Mouse (Mus musculus) cerebellum, adult 11-12 months (tissue): ENCODE measurements around the gene Gpr55.

ENCODE experiments used
- DNase-seq: peaks from one replicate; pipeline ENCODE4 v3.0.0; 2022

The Gpr55 gene

DNA sequence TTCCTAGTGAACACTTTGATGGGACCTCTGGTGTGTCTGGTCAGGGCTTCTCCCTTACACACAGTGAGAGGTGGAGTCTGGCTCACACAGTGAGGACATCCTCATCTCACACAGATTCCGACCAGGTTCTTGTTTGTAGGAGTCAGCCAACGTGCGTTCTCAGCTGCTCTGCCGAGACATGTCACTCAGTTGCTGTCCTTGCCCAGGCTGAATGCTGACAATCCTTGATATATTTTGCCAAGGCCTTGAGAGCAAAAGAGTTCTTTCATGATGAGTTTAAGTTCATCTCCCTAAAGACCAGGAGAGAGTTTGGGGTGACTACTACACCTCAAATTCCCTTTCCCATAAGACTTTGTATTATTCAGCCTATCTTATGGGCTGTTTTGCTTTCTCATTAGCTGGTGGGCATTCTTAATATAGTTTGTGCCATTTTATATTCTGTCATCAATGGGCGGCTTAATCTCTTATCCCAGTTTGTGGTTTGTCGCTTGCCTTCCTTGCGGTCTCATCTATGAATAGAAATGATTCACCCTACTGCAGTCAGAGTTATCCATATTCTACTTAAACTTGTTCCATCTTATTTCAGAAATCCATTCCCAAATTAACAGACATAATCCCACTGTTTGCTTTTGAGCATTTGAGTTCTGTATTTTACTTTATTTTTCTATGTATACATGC lies 47.6 kb downstream of the Gpr55 start:
- no peak for DNase-seq

DNA sequence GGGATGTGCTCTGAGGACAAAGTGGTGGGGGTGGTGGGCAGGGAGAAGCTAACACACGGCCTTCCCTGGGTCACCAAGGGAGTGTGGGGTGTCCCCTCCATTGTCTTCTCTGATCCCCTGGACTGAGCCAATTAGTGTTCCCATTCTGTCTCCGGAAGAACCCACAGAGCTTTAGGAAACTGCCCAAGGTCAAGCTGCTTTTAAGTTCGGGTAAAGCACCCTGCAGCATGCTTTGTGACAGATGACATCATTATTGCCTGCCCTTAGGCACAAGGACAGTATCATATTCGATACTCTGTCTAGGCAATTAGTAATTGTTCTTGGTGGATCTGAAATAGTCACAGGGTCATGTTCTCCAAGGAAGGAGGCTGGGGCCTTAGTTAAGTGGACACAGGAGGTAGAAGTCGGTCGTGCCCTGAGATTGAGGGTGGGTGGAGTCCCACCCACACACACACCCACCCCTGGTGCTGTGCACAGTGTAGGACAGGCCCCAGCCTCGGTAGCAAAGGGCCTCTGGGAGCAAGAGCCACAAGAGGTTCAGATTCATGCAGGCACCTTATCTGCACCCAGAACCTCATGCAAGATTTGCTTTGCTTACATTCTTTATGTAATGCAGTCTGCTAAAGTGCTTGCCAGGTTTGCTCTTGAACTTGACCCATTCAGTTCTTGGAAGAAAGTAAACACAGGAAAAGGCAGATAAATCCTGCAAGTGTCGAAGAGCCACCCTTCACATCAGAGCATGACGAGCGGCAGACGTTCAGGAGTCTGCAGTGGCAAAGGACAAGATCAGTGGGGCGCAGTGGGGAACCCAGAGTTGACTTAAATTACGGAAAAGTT lies 51.8 kb downstream of the Gpr55 start:
- DNase-seq: no peak

DNA sequence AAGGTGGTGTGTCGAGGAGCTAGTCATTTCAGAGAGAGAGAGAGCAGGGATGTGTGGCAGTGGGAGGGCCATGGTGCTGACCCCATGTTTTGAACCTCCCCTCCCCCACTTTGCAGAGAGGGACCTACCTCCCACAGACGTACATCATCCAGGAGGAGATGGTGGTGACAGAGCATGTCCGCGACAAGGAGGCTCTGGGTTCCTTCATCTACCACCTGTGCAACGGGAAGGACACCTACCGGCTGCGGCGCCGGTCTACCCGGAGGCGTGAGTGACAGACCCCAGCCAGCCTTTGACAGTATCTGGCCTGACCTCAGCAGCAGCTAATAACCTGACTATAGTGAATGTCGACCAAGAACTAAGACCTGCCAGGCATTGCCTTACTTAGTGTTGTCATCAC lies 53.9 kb downstream of the Gpr55 start:
- no peak for DNase-seq

DNA sequence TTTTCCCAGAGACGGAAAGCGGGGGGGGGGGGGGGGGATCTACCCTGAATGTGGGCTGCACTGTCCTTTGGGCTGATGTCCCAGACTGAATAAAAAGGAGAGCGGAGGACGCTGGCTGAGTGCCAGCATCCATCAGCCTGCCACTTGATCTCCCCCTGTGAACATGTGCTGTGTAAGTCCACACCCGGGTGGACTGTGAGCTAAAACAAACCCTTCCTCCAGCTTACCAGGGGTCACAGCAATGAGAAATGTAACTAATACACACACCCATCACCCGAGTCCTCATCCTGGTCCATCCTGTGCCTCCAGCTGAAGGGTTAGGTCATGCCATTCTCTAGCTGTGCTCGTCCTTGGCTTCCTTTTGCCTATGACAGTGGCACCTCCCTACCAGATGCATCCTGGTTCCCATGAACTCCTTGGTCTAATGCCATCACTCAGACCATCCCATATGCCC lies 58.7 kb downstream of the Gpr55 start:
- DNase-seq: peak; percentile 79

DNA sequence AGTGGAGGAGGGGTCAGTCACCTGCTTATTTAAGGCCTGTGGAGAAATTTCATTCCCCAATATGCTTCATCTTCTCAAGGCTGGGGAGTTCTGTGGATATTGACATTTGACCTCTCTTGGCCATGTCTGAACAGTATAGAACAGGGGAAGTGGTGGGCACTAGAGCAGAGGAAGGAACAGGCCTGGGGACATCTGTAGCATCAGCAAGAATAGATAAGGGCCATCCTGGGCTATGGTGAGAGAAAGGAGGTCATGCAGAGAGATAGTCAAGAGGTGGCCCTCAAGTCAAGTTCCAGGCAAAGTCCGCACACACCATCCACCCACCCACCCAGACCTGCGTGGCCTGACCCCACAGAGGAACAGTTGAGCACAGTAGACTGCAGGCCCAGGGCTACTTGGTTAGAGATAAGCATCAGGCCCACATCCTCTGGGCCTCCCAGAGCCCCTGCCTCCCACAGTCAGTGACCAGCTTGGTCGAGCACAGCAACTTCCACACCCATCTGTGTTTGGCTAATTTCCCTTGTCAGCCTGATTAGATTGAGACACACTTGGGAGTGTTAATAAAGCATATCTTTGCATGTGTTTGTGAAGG lies 59.2 kb downstream of the Gpr55 start:
- peak; percentile 70 for DNase-seq

DNA sequence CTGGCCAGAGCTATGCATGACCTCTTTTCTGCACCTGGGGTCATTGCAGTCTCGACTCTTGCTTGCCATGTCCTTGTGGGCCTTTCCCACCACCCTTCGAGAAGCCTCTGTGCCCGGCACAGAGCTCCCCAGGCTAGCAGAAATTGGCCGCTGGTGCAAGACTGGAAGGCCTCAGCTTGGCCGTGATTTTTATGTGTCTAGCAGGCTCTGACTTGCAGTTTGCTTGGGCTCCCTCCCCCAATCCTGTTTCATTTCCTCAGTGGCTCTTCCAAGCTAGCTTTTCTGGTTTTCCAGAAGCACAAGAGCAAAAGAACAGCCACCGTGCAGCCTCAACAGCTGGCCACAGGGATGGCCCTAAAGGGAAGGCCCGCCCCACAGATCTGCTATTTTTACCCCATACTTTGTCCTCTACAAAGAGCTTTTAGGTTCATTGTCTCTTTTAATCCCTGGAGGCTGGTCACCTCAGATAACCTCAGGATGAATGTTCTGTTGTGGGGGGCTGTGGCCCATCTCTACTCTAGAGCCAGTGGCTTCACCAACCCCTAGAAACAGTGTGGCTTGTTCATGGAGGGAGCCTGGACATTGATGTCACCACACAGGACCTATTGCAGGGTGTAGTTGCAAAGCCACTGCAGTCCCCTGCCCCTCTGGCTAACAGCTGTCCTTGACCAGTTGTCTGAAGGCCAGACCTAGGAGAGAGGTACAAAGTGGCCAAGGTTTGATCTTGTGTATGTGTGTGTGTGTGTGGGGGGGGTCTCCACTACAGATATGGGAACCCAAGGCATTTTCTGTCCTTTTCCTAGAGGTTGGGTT lies 60.1 kb downstream of the Gpr55 start:
- peak; percentile 37 for DNase-seq

DNA sequence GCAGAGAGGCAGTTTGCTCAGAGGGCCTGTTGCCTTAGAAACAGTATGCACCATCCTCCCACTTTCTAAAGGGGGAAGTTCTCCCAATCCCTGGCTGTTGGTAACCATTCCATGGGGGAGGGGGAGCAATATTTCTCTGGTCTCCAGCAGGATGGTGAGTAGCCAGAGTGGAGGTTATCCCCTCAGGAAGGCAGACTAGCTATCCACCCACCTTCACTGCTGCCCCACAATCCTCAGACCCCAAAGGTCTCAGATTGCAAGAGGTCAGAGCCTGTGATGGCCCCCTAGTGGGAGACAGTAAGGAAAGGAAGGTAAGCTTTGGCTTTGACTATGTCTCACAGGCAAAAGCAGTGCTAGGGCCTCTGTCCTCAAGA lies 61.4 kb downstream of the Gpr55 start:
- peak; percentile 57 for DNase-seq

DNA sequence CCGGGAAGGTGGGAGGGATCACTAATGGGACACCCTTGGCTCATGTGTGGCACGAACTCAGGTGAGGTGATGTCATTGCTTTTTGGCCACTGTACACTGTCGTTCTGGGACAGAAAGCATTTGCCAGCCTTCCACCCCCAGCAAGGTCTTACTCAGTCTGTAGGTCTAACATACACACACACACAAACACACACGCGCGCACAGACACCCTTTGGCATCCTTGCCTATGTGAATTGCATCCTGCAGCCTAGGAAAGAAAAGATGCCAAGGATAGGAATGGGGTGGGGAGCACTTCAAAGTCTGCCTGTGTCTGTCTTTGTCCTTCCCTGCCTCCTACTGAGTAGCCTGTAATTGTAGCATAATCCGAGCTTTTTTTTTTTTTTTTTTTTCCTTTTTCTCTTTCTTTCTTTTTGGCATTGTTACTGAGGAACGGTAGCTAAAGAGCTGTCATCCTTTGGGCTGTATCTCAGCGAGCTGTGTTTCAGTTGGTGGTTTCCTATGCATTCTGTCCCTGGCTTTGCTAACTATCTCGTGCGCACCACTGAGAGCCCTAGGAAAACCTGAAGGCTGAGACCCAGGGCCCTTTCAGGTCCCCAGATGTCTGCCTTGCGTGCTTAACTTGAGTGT lies 61.9 kb downstream of the Gpr55 start:
- DNase-seq: peak; percentile 86

DNA sequence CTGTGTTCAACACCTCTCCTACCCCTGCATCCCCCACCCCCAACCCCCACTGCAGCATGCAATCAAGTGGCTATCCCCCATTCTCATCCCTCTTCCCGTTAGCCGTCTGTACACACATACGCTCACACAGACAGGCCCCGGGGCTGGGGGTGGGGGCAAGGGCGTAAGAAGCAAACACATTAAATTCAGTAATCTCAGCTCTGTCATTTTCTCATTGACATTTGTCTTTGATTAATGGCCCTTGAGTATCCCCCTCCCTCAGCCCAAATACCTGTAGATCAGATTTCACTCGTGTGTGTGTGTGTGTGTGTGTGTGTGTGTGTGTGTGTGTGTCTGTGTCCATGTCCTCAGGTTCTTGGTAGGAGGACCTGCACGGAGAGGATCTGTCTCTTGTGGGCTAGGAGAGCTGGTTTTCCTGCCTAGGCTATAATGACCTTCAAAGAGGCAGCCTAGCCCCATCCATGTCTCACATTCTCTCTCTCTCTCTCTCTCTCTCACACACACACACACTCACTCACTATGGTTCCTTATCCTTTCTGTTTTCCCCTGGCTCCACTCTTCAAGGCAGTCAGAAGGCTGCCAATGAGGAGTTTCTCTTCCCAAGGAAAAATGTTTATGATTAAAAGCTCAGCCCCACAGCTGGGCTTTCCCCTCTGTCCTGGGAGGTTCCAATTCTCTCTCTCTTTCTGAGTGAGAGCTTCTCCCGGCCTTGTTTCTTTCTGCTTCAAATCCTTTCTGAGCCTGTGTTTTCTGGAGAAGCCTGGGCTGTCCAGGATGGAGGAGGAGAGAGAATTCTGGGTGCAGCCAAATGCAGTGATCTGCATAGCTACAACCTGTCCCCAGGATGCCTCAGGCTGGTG lies 62.7 kb downstream of the Gpr55 start:
- peak; percentile 36 for DNase-seq

DNA sequence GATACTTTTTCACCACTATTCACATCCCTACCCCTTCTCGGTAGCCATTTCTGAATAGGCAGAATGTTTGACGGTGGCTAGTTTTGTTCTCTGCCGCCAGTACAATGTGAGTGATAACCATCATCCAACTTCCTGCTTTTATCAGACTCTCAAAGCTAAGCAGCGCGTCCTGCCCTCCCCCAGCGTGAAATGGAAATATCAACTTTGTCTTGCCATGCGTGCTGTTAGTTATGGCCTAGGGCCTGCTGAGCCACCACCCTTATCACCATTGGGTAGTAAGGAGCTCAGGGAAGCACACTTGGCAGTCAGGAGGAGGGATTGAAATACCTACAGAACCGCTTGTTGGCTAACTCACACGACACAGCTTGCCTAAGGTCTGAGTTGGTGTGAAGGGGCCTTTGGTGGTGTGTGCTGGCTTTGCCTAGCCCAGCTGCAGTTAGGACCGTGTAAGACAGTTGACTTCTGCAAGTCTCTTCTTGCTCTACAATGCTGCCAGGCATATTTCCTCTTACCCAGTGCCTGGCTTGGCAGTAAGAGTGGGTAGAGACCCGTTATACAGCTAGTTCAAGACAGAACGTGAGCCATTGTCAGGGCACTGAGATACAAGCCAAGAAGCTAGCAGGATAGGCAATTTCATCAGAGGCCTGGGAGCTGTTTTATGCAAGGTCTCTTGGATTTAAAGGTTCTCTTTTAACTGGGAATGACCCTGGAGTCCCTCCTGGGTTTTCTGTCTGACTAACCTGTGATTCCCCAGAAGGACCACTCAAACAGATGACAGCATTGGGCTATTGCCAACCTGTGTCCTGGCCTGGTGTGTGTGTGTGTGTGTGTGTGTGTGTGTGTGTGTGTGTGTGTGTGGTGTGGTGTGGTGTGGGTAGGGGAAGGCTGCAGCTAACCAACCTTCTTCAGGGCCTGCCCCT lies 63.8 kb downstream of the Gpr55 start:
- DNase-seq: no peak

DNA sequence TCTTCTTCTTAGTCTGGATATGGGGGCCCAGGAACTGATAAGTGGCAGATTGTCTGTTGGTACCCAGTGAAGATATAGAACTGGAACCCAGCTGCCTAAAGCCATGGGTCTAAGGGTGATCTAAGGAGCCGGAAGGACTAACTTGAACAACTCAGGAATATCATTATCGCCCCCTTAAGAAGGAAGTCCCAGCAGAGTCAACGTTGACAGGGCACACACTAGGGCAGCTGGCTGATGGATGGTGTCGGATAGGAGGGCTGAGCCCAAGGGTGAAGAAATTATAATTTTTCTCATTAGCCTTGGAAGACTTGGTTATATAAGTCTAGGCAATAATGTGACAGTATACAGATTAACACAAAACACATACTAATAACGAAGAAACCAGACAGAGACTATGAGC lies 64.7 kb downstream of the Gpr55 start:
- no peak for DNase-seq

DNA sequence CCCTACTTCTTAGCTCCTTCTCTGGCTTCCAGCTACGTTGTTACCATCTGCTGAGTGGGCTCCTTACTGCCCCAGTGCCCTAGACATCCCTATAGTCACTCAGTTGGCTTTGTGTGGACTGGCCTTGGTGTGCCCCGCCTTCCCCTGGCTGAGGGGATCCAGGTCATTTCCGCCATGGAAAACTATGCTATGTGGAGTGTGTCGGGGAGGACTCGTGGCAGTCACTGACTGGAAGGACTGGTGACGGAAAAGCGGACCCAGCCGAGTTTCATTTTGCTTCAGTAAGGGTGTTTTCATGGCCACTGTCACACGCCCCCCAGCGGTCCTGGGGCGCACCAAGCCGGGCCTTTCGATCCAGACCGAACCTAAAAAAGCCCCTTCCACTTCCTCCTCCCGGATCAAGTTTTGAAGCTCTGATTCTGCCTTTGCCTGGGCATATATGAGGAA lies 65.4 kb downstream of the Gpr55 start:
- DNase-seq: peak; percentile 74

DNA sequence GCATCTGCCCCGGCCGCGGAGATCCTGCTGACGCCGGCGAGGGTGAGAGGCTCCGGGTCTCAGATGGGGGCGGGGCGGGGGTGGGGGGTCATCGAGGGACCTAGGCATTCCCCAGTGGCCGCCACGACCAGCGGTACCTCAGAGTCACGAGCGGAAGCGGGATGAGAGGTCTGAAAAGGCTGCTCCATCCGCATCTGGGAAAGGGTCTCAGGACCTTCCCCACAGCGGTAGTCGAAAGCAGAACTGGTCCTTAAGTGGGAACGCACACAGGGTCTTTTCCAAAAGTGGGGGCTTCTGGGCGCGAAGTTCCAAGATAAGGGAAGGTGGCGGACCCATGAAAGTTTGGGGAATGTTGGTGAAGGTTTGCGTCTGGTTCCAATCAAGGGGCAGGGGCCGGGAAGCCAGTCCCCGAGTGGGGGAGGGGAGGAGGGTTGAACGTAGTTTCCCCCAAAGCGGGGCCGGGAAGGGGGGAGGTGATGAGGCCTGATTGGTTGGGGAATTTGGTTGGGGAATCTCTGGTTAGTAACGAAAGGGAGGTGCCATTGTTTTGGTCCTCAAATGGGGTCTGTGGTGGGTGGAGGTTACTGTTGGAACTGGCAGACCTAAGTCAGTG lies 66.0 kb downstream of the Gpr55 start:
- DNase-seq: peak; percentile 70

DNA sequence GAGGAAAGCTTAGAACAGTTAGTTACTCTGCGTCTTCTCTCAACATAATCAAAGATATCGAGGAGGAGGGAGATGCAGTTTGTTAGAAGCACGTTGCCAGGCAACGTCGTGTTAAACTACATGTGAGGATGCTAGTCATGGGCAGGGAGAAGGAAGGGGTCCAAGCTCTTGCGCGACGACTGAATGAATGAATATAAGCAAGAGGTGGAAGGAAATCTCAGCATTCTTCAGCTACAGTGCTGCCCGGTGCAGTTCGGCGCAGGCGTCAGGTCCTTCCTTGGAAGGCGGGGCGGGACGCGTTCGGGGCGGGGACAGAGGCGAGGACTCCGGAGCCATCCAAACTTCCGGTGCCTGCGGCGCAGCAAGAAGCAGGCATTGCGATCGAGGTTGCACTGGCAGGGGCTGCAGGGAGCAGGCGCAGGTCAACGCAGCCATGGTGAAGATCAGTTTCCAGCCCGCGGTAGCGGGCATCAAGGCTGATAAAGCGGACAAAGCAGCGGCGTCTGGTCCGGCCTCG lies 66.5 kb downstream of the Gpr55 start, which contains the start of gene Itm2c:
Gene Itm2c, plus strand, starts transcription at position 51 of the 517 bp plus-strand sequence.
- DNase-seq: peak; percentile 90
